Mouse (Mus musculus) left cerebral cortex, adult 11 months (tissue): ENCODE measurements around the gene Tmem163.

Experiments used
- DNase-seq: peaks from one replicate; pipeline ENCODE4 v3.0.0; 2022; ENCODE audit warnings: low spot score

Tmem163 gene

DNA sequence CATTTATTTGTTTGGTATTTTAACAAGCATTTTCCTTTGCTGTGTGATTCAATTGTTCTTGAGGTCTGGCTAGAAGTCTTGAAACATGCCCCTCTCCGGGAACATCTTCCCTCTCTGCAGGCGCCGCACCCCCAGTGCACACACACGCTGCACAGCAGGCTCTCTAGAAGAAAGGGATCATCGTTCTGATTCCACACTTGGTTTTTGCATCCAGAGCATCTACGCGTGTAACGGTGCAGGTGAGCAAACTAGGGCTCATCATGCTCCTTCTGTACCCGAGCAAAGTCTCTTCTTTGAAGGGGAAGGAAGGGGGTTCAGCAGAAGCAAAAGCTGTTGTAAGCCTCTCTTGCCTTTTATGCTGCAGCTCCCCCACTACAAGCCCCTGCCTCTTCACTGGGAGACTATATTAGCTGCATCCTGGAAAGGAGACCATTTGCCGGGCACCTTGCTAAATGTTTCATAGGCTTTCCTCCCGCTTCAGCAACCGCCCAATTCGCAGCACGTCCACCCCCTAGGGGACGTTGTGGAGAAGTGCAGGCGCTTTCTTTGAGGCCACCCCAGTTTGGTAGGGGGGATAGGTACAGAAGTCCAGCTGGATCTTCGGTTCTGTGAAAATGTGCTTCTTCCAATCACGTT lies at the start of gene Tmem163:
Tmem163 (minus strand) TSS at position 51 of the 636 bp plus-strand sequence.
- DNase-seq = no peak

DNA sequence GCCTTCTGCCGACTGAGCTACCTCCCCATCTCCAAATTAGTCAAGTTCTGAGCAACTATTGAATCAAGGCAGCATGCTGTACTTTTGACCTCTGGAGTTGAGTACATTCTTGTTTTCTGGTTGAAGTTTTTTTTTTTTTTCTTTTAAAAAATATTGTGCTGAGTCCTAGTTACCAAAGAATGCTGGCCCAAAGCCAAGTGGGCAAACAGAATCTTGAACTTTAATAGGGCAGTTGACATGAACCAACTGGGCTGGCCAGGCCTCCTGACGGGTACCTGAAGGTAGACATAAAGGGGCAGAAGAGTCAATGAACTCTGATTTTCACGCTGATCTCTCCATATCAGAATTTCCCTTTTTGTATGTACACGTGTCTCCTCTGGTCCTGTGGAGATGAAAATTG lies 49.7 kb upstream of the Tmem163 start, which contains the start of gene Acmsd:
Acmsd (plus strand) TSS at position 318 of the 400 bp plus-strand sequence.
- DNase-seq = no peak

DNA sequence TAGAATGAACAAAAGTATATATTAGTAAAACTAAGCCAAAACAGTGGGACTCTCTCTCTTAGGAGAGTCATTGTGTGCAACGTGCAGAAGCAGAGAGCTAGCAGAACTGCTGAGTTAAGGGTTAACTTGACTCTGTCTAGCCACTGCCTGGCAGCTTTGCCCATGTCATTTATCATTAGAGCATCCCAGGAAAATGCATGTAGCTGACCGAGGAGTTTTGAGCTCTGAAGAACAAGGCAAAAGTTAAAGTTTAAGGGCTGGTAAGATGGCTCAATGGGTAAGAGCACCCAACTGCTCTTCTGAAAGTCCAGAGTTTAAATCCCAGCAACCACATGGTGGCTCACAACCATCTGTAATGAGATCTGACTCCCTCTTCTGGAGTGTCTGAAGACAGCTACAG lies 44.2 kb upstream of the Tmem163 start:
- no peak for DNase-seq

DNA sequence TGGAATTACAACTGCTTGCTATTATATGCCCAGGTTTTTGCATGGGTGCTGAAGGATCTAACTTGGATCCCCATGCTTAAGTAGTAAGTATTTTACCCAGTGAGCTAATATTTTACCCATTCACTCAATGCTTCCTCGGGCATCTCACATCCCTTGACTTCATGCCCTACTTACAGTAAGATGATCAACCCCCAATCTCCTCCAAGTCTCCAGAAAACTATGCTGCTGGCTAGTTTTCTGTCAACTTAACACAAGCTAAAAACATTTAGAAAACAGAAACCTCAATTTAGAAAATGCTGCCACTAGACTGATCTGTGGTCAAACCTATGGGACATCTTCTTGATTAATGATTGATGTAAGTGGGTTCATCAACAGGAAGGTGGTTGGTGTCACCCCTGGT lies 38.9 kb upstream of the Tmem163 start:
- DNase-seq = no peak

DNA sequence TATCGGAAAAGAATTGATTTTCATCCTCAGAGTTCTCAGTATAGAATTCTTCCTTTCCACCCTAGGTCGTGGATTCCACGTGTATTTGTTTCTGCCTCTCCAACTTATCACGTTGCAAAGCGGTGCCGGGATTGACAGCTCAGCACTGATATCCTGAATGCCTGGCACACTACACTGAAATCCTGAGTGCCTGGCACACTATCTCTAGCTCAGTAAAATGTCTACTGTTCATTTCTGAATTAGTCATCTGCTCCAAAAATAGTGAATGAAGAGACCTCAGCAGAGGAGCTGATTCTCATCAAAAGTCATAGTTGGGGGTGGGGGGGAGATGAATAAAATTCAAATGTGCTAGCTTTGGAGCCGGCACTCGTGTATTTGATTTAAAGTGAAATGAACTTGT lies 37.1 kb upstream of the Tmem163 start:
- DNase-seq = peak; percentile 30

DNA sequence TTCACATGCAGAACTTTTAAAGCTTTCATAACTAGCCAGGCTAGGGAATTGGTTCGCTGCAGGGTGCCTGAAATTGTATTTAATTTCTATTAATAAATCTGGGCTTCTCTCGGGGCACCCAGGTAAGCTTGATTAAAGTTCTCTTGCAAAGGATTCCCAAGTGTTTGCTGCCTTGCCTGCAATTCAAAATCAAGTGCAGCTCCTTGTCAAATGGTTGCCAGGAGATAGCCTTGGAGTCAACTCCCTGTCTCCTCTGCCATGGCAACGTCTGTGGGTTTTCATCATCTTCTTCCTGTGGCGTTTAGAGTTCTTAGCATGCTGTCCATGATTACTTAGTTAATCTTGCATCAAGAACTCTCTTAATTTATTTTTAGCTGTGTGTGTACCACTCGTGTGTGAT lies 26.9 kb upstream of the Tmem163 start:
- no peak for DNase-seq

DNA sequence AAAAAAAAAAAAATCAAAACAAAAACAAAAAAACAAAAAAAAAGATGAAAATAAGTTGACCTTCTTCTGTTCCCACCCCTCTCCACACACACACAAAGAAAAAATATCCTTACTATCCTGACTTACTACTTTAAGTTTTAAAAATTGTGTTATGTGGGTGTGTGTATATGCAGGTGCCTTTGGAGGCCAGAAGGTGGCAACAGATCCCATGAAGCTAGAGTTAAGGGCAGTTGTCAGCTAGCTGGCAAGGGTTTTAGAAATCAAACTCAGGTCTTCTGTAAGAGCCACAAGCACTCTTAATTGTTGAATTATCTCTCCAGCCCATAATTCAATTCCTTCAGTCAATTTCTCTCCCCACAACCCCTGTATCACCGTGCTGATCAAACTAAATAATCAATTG lies 22.8 kb upstream of the Tmem163 start:
- no peak for DNase-seq

DNA sequence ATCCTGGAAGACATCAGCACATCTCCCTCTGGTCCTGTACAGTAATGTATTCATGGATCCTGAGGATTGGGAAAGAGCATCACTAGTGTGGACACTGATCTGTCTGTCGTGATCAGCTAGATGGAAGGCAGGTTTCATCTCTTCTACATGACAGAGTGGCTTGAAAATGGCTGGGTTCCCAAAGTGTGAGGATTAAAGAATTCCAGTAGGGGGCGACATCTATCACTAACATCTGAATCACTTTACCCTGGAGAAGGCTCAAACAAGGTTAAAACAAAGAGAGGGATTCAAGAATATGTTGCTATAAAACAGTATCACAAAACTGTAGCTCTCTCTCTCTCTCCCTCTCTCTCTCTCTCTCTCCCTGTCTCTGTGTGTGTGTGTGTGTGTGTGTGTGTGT lies 17.2 kb upstream of the Tmem163 start:
- DNase-seq = no peak

DNA sequence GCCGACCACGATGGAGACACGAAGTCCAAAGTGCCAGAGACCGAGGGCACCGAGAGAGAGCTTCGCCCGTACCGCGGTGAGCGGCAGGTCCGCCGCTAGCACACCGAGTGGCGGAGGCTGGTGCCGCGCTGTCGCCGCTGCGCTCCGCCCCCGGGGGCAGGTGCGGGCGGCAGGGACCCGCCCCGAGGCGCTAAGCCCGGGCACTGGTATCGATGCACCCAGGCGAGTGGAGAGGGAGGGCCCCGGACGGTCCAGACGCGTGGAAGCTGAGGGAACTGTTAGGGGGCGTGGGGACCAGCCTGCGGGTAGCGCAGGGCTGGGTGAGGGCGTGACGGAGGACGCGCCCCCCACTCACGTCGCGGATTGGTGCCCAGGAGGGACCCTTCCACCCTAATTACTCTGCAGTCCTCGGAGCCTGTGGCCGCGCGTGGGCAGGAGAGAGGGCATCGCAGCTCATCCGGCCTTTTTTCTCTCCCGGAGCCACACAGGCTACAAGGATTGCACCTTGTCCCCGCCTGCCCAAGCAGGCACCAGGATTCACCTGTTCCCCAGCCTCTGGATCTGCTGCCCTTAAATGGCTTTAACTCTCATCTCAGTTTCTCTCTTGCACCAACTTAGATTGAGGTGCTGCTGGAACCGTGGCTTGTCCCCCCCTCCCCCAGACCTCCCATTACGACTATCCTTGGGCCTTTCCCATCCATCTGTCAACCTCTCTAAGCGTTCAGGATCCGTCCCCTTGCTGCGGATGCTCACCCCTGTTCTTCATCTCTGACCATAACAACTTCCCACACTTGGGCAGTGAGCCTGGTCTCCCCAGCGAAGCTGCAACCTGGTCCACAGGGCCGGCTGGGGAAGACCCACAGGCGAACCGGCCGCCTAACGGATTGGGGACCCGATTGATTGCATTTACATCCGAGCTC lies 1.4 kb downstream of the Tmem163 start:
- DNase-seq = no peak

DNA sequence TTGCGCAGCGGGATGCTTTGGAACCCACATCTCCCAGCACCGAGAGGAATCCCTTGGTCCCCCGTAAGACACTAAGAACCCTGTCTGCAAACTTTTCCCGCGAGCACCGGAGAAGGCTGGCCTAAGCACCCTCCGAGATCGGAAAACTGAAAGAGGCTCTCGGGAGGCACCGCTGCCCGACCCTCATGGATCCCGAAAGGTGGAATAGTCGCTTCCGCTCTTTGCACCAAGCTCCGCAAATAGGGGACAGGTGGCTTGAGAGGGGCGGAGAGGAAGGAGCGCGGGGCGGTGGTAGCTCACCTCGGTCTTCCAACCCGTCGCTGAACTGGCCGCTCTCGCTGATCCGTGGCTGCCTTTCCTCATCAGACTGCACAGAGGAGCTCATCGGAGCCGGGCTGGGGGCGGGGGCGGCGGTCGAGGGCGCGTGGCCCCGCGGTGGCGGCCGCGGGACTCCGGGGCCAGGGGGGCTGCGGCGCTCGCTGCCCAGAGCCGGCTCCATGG lies 2.2 kb downstream of the Tmem163 start:
- no peak for DNase-seq

DNA sequence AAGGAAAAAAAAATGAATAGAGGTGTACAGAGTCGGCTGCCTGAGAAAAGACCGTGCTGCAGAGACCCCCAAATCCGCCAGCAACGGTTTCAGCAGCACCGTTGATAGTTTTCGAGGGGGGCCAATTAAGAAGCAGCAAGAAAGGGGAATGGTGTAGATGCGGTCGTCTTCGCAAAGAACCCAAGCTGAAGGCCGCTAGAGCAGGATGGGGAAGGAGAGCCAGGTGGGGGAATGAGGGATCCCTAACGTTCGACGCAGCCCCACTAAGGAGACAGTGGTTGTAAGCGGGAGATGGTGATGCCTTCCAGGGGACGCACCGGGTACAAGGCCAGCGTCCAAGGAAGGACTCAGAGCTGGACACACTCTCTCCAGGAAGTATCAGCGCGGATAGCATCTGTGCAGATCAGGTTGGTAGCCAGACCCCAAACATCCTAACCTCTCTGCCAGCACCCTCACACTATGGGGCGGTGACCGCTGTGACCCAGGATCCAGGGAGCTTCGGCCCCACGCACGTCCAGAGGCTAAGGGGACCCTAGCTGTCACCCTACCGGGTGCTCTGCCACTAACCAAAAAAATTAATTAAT lies 2.7 kb downstream of the Tmem163 start:
- no peak for DNase-seq

DNA sequence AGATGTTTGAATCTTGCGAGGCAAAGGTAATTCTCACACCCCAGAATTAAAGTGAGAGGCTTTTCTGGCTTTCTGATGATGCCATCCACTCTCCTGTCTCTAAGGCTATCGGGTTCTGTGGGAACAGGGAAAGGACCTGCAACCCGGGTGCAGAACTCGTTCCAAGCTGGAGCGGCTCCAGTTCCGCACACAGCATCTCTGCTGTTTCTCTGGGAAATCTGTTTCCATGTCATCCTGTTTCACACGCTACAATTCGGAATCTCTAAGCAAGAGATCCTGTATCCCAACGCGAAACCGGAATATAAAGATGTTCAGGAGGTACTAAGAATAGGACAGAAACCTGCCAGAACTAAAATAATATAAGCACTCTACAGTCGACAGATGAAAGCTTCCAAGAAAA lies 3.2 kb downstream of the Tmem163 start:
- DNase-seq = no peak

DNA sequence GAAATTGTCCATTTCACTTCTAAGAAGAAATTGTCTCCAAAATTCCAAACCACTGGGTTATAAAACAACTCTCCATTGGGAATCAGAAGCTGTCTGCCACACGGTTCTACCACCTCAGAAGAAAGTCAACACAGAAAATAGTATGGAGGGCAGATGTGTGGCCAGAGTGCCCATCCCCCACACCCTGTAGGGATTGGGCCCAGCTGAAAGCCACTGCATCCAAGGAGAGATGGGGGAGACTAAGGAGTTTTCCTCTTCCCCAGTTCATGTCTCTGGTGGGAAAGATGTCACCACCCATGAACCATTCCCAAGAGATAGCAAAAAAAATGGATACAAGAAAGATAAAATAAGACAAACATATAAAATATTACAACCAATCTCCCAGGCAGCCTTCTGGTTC lies 4.1 kb downstream of the Tmem163 start:
- DNase-seq = no peak

DNA sequence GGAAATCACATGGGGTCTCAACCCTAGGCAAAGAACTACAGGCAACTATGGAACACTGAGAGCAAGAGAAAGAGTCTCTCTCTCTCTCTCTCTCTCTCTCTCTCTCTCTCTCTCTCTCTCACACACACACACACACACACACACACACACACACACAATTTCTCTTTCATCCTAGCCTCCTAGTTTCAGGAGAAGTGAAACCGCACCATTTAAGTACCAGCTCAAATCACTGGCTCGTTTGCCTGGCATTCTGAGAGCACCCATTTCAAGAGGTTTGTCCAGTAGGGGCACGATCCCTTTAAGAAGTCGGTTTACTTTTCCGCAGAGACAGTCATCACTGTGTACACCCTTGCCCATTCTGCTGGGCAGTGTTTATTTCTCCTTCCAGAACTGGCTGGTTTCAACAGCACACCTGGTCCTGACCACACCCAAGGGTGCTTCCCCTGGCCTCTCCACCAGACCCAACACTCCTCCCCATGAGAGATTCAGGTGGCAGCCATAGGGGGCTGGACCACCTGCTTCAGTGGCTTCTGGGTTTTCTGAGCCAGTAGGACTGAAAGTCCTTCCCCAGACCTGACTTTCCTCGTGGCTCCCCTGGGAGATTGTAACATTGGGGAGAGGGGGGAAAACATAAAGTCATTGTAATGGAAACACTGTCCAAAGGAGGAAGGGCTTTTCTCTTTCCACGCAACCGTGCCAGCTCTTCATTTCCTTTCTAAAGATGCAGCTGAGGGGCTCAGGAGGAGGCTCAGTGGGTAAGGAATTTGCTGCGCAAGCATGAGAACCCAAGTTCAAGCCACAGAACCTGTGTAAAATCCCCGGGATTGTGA lies 5.9 kb downstream of the Tmem163 start:
- no peak for DNase-seq

DNA sequence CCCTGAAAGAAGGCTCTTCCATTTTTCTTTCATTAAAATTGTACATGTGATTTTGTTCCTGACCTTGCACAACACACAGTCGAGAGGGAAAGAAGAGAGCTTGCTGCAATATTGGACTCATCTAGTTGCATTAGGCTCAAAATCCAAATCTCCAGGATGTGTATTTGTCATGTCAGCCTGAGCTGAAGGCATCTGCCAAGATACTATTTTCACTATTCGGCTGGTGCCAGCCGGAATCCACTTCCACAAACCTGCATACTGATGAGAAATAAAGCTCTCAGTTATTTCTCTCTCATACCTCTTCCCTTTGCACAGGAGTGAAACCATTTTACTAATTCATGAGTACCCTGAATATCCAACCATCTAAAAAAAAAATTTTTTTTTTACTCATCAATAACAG lies 11.2 kb downstream of the Tmem163 start:
- no peak for DNase-seq

DNA sequence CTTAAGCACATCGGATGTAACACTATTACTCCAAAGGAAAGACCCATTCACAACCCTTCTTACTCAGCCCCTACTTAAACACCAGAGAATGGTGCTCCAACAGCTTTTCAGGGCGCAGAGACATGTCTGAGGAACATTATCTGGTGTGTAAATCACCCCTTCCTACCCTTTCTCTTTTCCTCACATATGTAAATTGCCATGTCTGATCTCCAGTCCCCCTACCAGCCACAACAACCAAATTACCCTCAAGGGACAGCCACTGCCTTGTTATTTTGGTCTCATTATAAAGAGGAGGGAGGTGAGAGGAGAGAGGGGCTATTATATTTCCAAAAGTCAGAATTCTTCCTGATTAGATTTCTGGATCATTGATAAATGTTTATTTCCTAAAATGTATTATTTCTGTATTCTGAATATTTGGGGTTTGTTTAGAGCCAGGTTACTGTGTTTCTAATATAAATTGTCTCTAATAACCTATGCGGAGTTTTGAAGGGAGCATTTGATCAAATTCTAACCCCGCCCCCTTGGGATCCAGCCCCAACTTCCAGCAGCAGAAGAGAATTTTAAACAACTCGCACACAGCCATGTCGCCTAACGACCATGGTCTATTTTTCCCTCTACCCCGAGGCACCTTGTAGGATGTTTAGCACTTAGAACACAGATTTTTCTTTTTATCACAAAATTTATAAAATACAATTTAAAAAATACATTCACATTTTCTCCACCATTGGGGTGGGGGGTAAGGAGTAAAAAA lies 12.1 kb downstream of the Tmem163 start:
- DNase-seq = no peak

DNA sequence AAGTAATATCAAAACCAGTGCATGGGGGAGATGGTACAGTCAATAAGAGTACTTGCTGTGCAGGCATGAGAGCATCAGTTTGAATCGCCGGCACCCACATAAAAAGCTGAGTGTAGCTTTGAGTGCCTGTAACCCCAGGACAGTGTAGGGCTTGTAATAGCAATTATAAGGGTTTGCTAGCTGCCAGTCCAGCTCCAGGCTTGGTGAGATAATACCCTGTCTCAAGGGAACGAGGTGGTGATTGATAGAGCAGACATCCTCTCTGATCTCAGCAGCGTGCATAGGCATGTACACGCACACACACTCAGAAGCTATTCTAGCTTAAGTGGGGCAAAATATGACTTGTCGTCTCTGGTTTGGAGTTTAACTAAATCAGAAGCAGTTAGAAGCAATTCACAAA lies 13.1 kb downstream of the Tmem163 start:
- DNase-seq = no peak

DNA sequence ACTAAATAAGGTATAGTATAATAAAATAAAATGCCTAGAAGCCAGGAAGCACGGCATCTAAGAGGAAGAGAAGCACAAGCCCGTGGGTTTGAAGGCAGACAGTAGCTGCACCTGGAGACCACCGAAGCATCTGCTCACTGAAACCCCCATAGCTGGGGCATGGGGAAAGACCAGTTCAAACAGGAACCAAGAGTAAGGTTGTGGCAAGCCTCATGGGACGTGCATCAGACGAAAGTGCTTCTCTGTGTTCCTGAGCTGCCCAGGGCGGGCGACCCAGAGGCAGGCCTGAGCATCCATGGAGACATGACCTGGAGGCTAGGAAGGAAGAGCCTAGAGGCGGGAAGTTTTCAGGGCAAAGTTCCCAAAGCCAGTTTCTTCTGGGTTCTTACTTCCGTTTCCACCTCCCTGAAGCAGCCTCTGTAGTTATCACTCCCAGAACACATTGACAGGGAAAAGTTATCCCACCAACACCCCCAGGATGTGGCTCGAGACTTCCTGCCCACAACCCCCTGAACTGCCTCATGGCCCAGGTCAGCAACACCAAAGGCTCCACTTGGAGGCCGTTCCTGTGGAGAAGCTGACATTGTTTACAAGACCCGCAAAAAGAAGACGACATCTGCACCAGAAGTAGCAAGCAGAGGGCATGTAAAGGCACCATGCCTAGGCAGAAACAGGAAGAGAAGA lies 16.8 kb downstream of the Tmem163 start:
- no peak for DNase-seq

DNA sequence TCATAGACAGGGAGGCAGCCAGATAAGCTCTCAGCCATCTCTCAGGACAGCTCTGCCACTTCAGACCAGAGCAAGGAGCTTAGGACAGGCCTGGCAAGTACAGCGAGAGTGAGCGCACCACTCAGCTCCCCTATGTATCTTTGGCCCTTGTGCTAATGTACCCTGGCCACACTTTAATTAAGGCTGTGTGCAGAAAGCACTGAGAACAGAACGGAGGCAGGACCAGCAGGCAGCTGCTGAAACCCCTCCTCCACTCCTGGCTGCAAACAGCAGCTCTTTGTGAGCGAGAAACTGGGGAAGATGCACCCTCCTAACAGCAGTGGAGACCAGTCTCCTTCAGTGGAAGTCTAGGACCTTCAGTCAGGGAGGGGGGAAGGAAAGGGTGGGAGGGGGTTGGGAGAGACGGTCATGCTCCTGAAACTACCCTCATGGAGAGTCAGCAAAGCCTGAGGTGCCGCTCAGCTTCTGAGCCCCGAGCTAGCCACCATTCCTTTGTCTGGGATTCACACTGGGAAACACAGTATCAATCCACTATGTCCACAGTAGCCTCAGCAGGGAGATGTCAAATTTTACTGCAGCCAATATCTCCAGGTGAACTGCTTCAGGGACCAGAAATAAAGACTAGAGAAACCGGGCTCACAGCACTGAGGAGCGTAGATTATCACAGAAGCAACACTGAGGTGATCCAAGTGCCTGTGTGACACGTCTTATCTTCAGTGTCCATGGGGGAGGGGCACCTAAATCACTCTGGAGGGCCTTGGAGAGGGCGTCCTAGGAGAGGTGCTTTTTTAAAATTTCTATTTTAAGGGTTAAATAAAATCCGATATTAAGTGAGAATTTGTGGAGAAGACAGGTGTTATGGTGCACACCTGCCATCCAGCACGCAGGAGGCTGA lies 18.0 kb downstream of the Tmem163 start:
- no peak for DNase-seq

DNA sequence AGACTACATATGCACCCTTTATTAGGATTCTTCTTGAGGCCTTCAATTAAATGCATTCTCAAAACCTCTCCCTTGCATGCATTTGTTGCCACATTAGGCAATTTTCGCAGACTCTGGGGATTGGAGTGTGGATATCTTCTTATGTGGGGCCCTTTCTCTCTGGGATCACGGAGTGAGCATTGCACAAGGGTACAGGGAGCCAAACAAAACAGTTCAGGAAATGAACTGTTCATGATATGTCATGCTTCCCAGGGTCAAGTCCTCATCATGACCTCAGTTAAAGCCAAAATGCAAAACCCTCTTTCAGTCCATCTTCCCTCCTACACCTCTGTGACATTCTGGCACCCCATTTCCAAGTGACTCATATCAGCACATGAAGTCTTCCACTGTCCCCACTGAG lies 27.8 kb downstream of the Tmem163 start:
- no peak for DNase-seq
